Mouse (Mus musculus) neural tube, embryonic 15.5 days (tissue): Measurements from ENCODE around the gene Ksr1. TPM values are rescaled to one million over a fixed set of nuclear protein-coding genes. Genes with fewer than 3 reads are reported as not detected.

Source experiments
- ATAC-seq: fragments of 200-750 bp; cut with Nextera tagmentation; 2 replicates; pipeline ENCODE4 v1.8.0; 2017; ENCODE audit warnings: mild to moderate bottlenecking, moderate TSS enrichment, moderate library complexity; ENCODE audit not compliant: low FRiP score
- H3K27ac ChIP-seq: fragments of 300-500 bp; sonication (generic); replicated peaks from 2 replicates; pipeline ENCODE4 v1.5.1; 2015; ENCODE audit warnings: mild to moderate bottlenecking, inconsistent platforms
- H3K27me3 ChIP-seq: fragments of 300-500 bp; sonication (generic); replicated peaks from 2 replicates; pipeline ENCODE4 v1.6.1; 2015; ENCODE audit warnings: inconsistent platforms
- H3K36me3 ChIP-seq: fragments of 300-500 bp; sonication (generic); 2 replicates; pipeline ENCODE4 v1.6.1; 2015; ENCODE audit warnings: inconsistent platforms
- H3K4me1 ChIP-seq: fragments of 300-500 bp; sonication (generic); 2 replicates; pipeline ENCODE4 v1.6.1; 2015; ENCODE audit warnings: inconsistent platforms
- H3K4me2 ChIP-seq: fragments of 300-500 bp; sonication (generic); 2 replicates; pipeline ENCODE4 v1.6.1; 2015; ENCODE audit warnings: inconsistent platforms, mild to moderate bottlenecking, moderate library complexity
- H3K4me3 ChIP-seq: fragments of 300-500 bp; sonication (generic); replicated peaks from 2 replicates; pipeline ENCODE4 v1.5.1; 2015; ENCODE audit warnings: mild to moderate bottlenecking, inconsistent platforms
- H3K9ac ChIP-seq: fragments of 300-500 bp; sonication (generic); replicated peaks from 2 replicates; pipeline ENCODE4 v1.6.1; 2015; ENCODE audit warnings: mild to moderate bottlenecking, inconsistent platforms
- H3K9me3 ChIP-seq: fragments of 300-500 bp; sonication (generic); replicated peaks from 2 replicates; pipeline ENCODE4 v1.6.1; 2016; ENCODE audit warnings: inconsistent platforms
- WGBS: fragments of 180-500 bp; shearing (Covaris S2); methylation state at CpG from one replicate; pipeline ENCODE4 v1.1.7; 2015; ENCODE audit warnings: mixed read lengths; 5-methylcytosine and 5-hydroxymethylcytosine counted together
- polyA plus RNA-seq: library from polyadenylated mRNA; unstranded; fragments of >200 nt; fragmentation: Nextera tagmentation; extraction: Ambion mirVana; gene quantifications from 2 replicates; pipeline ENCODE4 v1.2.1, GENCODE M21; 2015

Gene Ksr1
- polyA plus RNA-seq, 1 experiment from 2014 or later: 5.8 TPM

GRCm38 (mm10) chr11:78982513-78983291 is 163.5 kb downstream of the Ksr1 start:
- no peak for ATAC-seq
- Histone ChIP-seq H3K9ac (no peak overlapping the region), H3K4me3 (no peak overlapping the region), H3K27me3 (no peaks in the 10 kb centered on the region), H3K4me2 (no peak overlapping the region), H3K27ac (no peak overlapping the region), H3K4me1 (no peaks in the 10 kb centered on the region), H3K36me3 (no peaks in the 10 kb centered on the region), H3K9me3 (no peaks in the 10 kb centered on the region)
- WGBS: 86% methylated on average over 12 of the region's 12 CpGs

GRCm38 (mm10) chr11:78982042-78982441 is 164.2 kb downstream of the Ksr1 start:
- Histone ChIP-seq H3K4me1 (no peaks in the 10 kb centered on the region), H3K27me3 (no peaks in the 10 kb centered on the region), H3K9me3 (no peaks in the 10 kb centered on the region), H3K9ac (no peak overlapping the region), H3K4me3 (no peak overlapping the region), H3K27ac (no peak overlapping the region), H3K36me3 (no peaks in the 10 kb centered on the region), H3K4me2 (no peak overlapping the region)
- ATAC-seq: no peak
- 85% methylated on average over 2 of the region's 2 CpGs for WGBS

GRCm38 (mm10) chr11:78980083-78980634 is 166.0 kb downstream of the Ksr1 start:
- no peaks in the 10 kb centered on the region for H3K4me1 ChIP-seq
- H3K9ac ChIP-seq: no peak overlapping the region
- H3K27me3 ChIP-seq: no peaks in the 10 kb centered on the region
- H3K27ac ChIP-seq: no peak overlapping the region
- WGBS: 83% methylated on average over 4 of the region's 4 CpGs
- H3K9me3 ChIP-seq: no peaks in the 10 kb centered on the region
- ATAC-seq: no peak
- no peaks in the 10 kb centered on the region for H3K36me3 ChIP-seq
- no peak overlapping the region for H3K4me2 ChIP-seq
- H3K4me3 ChIP-seq: no peak overlapping the region

GRCm38 (mm10) chr11:78978176-78979019 is 167.8 kb downstream of the Ksr1 start:
- Histone ChIP-seq H3K9me3 (no peaks in the 10 kb centered on the region), H3K9ac (no peak overlapping the region), H3K4me3 (no peak overlapping the region), H3K4me1 (peaks cover 3% of the 10 kb centered on the region), H3K27ac (no peak overlapping the region), H3K4me2 (no peak overlapping the region), H3K27me3 (no peaks in the 10 kb centered on the region), H3K36me3 (no peaks in the 10 kb centered on the region)
- no peak for ATAC-seq
- WGBS: 87% methylated on average over 12 of the region's 12 CpGs

GRCm38 (mm10) chr11:78976731-78977510 is 169.3 kb downstream of the Ksr1 start:
- no peak overlapping the region for H3K4me3 ChIP-seq
- H3K27ac ChIP-seq: no peak overlapping the region
- 78% methylated on average over 8 of the region's 8 CpGs for WGBS
- peaks cover 14% of the 10 kb centered on the region for H3K4me1 ChIP-seq
- H3K27me3 ChIP-seq: no peaks in the 10 kb centered on the region
- H3K9ac ChIP-seq: no peak overlapping the region
- no peaks in the 10 kb centered on the region for H3K36me3 ChIP-seq
- ATAC-seq: no peak
- no peaks in the 10 kb centered on the region for H3K9me3 ChIP-seq
- H3K4me2 ChIP-seq: no peak overlapping the region

GRCm38 (mm10) chr11:78973381-78974150 is 172.6 kb downstream of the Ksr1 start:
- H3K4me1 ChIP-seq: peaks cover 14% of the 10 kb centered on the region
- H3K27ac ChIP-seq: peak overlapping the region; percentile 58
- no peaks in the 10 kb centered on the region for H3K27me3 ChIP-seq
- no peaks in the 10 kb centered on the region for H3K9me3 ChIP-seq
- H3K9ac ChIP-seq: no peak overlapping the region
- peak overlapping the region; percentile 38 for H3K4me2 ChIP-seq
- H3K36me3 ChIP-seq: no peaks in the 10 kb centered on the region
- WGBS: 44% methylated on average over 17 of the region's 17 CpGs
- H3K4me3 ChIP-seq: 0 out of 2 replicates have a peak overlapping the region, but pooled peaks have one; percentile 6
- peak; percentile 59 for ATAC-seq

GRCm38 (mm10) chr11:78972811-78973351 is 173.3 kb downstream of the Ksr1 start:
- Histone ChIP-seq H3K9me3 (no peaks in the 10 kb centered on the region), H3K27me3 (no peaks in the 10 kb centered on the region), H3K4me1 (peaks cover 14% of the 10 kb centered on the region), H3K9ac (no peak overlapping the region), H3K36me3 (no peaks in the 10 kb centered on the region), H3K4me3 (0 out of 2 replicates have a peak overlapping the region, but pooled peaks have one; percentile 6), H3K4me2 (peak overlapping the region; percentile 38), H3K27ac (peak overlapping the region; percentile 58)
- WGBS: 42% methylated on average over 8 of the region's 8 CpGs
- no peak for ATAC-seq

GRCm38 (mm10) chr11:78972328-78972727 is 173.9 kb downstream of the Ksr1 start:
- Histone ChIP-seq H3K27me3 (no peaks in the 10 kb centered on the region), H3K9ac (no peak overlapping the region), H3K4me1 (peaks cover 14% of the 10 kb centered on the region), H3K27ac (no peak overlapping the region), H3K4me3 (no peak overlapping the region), H3K4me2 (no peak overlapping the region), H3K9me3 (no peaks in the 10 kb centered on the region), H3K36me3 (no peaks in the 10 kb centered on the region)
- no peak for ATAC-seq
- 41% methylated on average over 6 of the region's 6 CpGs for WGBS

- no peak for ATAC-seq
- Histone ChIP-seq H3K9ac (no peak overlapping the region), H3K4me1 (peaks cover 14% of the 10 kb centered on the region), H3K27me3 (no peaks in the 10 kb centered on the region), H3K27ac (no peak overlapping the region), H3K9me3 (no peaks in the 10 kb centered on the region), H3K4me3 (no peak overlapping the region), H3K4me2 (no peak overlapping the region), H3K36me3 (no peaks in the 10 kb centered on the region)
- WGBS: 92% methylated on average over 3 of the region's 3 CpGs
Measured at GRCm38 (mm10) chr11:78971746-78972145, 174.5 kb downstream of the Ksr1 start.

- Histone ChIP-seq H3K9ac (no peak overlapping the region), H3K4me1 (peaks cover 14% of the 10 kb centered on the region), H3K4me3 (no peak overlapping the region), H3K4me2 (no peak overlapping the region), H3K9me3 (no peaks in the 10 kb centered on the region), H3K36me3 (no peaks in the 10 kb centered on the region), H3K27me3 (no peaks in the 10 kb centered on the region), H3K27ac (no peak overlapping the region)
- no peak for ATAC-seq
- 89% methylated on average over 8 of the region's 8 CpGs for WGBS
Measured at GRCm38 (mm10) chr11:78971096-78971495, 175.1 kb downstream of the Ksr1 start.
